ENCODE assay signal across 10 mouse cellular contexts in genomic region chr3:145684604-145685441, GRCm38 (mm10). TPM values are rescaled to one million over a fixed set of nuclear protein-coding genes. Genes with fewer than 3 reads are reported as not detected.
DNase-seq lines count a peak whose midpoint lies in the region; ATAC-seq and TF ChIP-seq lines count a peak whose summit lies in the region.
"Had no signal": no experiment of that assay in that cellular context is flagged by ENCODE, and none has a peak within 500 bp of the region (broad histone marks: within the 10 kb centered on the region; RNA-seq: fewer than 3 reads in every experiment).

No protein-coding gene starts in this region.

- no peak overlapping the region for H3K4me3 ChIP-seq in hindbrain, embryonic 15.5 days
- no peak overlapping the region for H3K4me3 ChIP-seq in hindbrain, embryonic 14.5 days (replicated peaks; ENCODE audit: low read length)
- H3K4me3 ChIP-seq in embryonic facial prominence, embryonic 11.5 days (ENCODE audit: low read depth, low read length): no peak overlapping the region
- H3K4me3 ChIP-seq in intestine, embryonic 14.5 days (ENCODE audit: low read depth, low read length): no peak overlapping the region
- H3K4me3 ChIP-seq in left cerebral cortex, adult 2 months: no peak overlapping the region

- H3K4me2 ChIP-seq in hindbrain, embryonic 15.5 days: no peak overlapping the region
- no peak overlapping the region for H3K4me2 ChIP-seq in hindbrain, embryonic 14.5 days (replicated peaks)
- no peak overlapping the region for H3K4me2 ChIP-seq in embryonic facial prominence, embryonic 11.5 days (ENCODE audit: low read depth, low read length)
- H3K4me2 ChIP-seq in intestine, embryonic 14.5 days (ENCODE audit: low read length): no peak overlapping the region

- no peaks in the 10 kb centered on the region for H3K9me3 ChIP-seq in hindbrain, embryonic 15.5 days
- no peaks in the 10 kb centered on the region for H3K9me3 ChIP-seq in hindbrain, embryonic 14.5 days (ENCODE audit: control insufficient read depth, low read length)
- H3K9me3 ChIP-seq in embryonic facial prominence, embryonic 11.5 days (replicated peaks; ENCODE audit: control insufficient read depth, low read length): no peaks in the 10 kb centered on the region
- no peaks in the 10 kb centered on the region for H3K9me3 ChIP-seq in intestine, embryonic 14.5 days (ENCODE audit: control insufficient read depth, low read length)

- H3K4me1 ChIP-seq in hindbrain, embryonic 15.5 days (replicated peaks): no peaks in the 10 kb centered on the region; the same call in 1 of the 2 replicates
- H3K4me1 ChIP-seq in hindbrain, embryonic 14.5 days (replicated peaks; ENCODE audit: control insufficient read depth, insufficient read depth, low read length): no peaks in the 10 kb centered on the region
- peaks cover 2% of the 10 kb centered on the region; the same call in 1 of the 2 replicates for H3K4me1 ChIP-seq in embryonic facial prominence, embryonic 11.5 days (ENCODE audit: control insufficient read depth, insufficient read depth, low read length)
- no peaks in the 10 kb centered on the region for H3K4me1 ChIP-seq in intestine, embryonic 14.5 days (replicated peaks; ENCODE audit: control insufficient read depth, insufficient read depth, low read length)

- H3K9ac ChIP-seq in hindbrain, embryonic 15.5 days: no peak overlapping the region
- no peak overlapping the region for H3K9ac ChIP-seq in hindbrain, embryonic 14.5 days
- H3K9ac ChIP-seq in embryonic facial prominence, embryonic 11.5 days (replicated peaks; ENCODE audit: low read length): no peak overlapping the region
- no peak overlapping the region for H3K9ac ChIP-seq in intestine, embryonic 14.5 days (ENCODE audit: low read length)

- intact Hi-C loops in left cerebral cortex, adult 2 months (cut with DNase I): no loop called here

- H3K27me3 ChIP-seq in hindbrain, embryonic 15.5 days: no peaks in the 10 kb centered on the region
- no peaks in the 10 kb centered on the region for H3K27me3 ChIP-seq in hindbrain, embryonic 14.5 days (ENCODE audit: control insufficient read depth, insufficient read depth, low read length)
- no peaks in the 10 kb centered on the region for H3K27me3 ChIP-seq in embryonic facial prominence, embryonic 11.5 days (ENCODE audit: control insufficient read depth, insufficient read depth, low read length)
- H3K27me3 ChIP-seq in intestine, embryonic 14.5 days (replicated peaks; ENCODE audit: control insufficient read depth, insufficient read depth, low read length): no peaks in the 10 kb centered on the region

- 0 out of 2 replicates have a peak overlapping the region, but pooled peaks have one; percentile 14 for H3K27ac ChIP-seq in hindbrain, embryonic 15.5 days (replicated peaks)
- H3K27ac ChIP-seq in hindbrain, embryonic 14.5 days: no peak overlapping the region
- no peak overlapping the region for H3K27ac ChIP-seq in embryonic facial prominence, embryonic 11.5 days (replicated peaks; ENCODE audit: low read depth, low read length)
- no peak overlapping the region for H3K27ac ChIP-seq in intestine, embryonic 14.5 days (ENCODE audit: low read depth)
- H3K27ac ChIP-seq in left cerebral cortex, adult 2 months: no peak overlapping the region

- H3K36me3 ChIP-seq in hindbrain, embryonic 15.5 days: no peaks in the 10 kb centered on the region
- H3K36me3 ChIP-seq in hindbrain, embryonic 14.5 days (replicated peaks; ENCODE audit: control insufficient read depth, insufficient read depth): no peaks in the 10 kb centered on the region
- H3K36me3 ChIP-seq in embryonic facial prominence, embryonic 11.5 days (replicated peaks; ENCODE audit: control insufficient read depth, insufficient read depth, low read depth, low read length): no peaks in the 10 kb centered on the region
- H3K36me3 ChIP-seq in intestine, embryonic 14.5 days (ENCODE audit: control insufficient read depth, insufficient read depth, low read length): no peaks in the 10 kb centered on the region

- no peak for DNase-seq in hindbrain, embryonic 14.5 days (ENCODE audit: low spot score)
- no peak for DNase-seq in embryonic facial prominence, embryonic 11.5 days (ENCODE audit: low spot score)
- no peak for DNase-seq in intestine, embryonic 14.5 days (ENCODE audit: low spot score)
- DNase-seq in lung, postnatal 10 days: peak; percentile 14
- no peak for DNase-seq in adrenal gland, adult 18-20 months (ENCODE audit: low spot score in 2 of 2)
- DNase-seq in left cerebral cortex, adult 2 months (ENCODE audit: extremely low spot score in 1 of 2, low spot score in 2 of 2): no peak
- DNase-seq in adrenal gland, postnatal 4 days (ENCODE audit: low spot score in 2 of 2): no peak
- DNase-seq: cerebellum, adult 8-10 months; retina, postnatal 1 day had no signal

- WGBS in hindbrain, embryonic 15.5 days: 65% methylated on average over 19 of the region's 19 CpGs
- WGBS in hindbrain, embryonic 14.5 days: 52% methylated on average over 19 of the region's 19 CpGs
- WGBS in embryonic facial prominence, embryonic 11.5 days: 35% methylated on average over 19 of the region's 19 CpGs
- 41% methylated on average over 19 of the region's 19 CpGs for WGBS in intestine, embryonic 14.5 days

- no peak for TF ChIP-seq CTCF in left cerebral cortex, adult 2 months (IDR thresholded peaks at IDR 0.05)

- no peak for ATAC-seq in hindbrain, embryonic 15.5 days (ENCODE audit: low FRiP score, low read depth)
- ATAC-seq in hindbrain, embryonic 14.5 days (ENCODE audit: low FRiP score): no peak
- ATAC-seq in embryonic facial prominence, embryonic 11.5 days (replicated peaks; ENCODE audit: insufficient number of reproducible peaks, low FRiP score, low TSS enrichment, low read depth): 0 out of 2 replicates have a peak, but pooled peaks have one; percentile 39
- 0 out of 2 replicates have a peak, but pooled peaks have one; percentile 53 for ATAC-seq in intestine, embryonic 14.5 days (replicated peaks; ENCODE audit: low FRiP score, low TSS enrichment, low read depth)

RNA-seq across cellular contexts. Expression of gene Ccn1, which starts 35.0 kb away (rescaled TPM):
- 6.9 and 7.1 TPM in 2 replicates for polyA plus RNA-seq in hindbrain, embryonic 15.5 days (2015; fragmentation: Nextera tagmentation; extraction: Ambion mirVana)
- polyA plus RNA-seq in hindbrain, embryonic 14.5 days (2014; fragmentation: Nextera tagmentation; extraction: Ambion mirVana): 4.6 and 4.7 TPM in 2 replicates
- 28.9 and 29.6 TPM in 2 replicates for polyA plus RNA-seq in embryonic facial prominence, embryonic 11.5 days (2014; fragmentation: Nextera tagmentation; extraction: Ambion mirVana)
- polyA plus RNA-seq in intestine, embryonic 14.5 days (2014; fragmentation: Nextera tagmentation; extraction: Ambion mirVana): 33.4 and 34.7 TPM in 2 replicates
- 10 to 100 TPM; 12.8 to 37.4 TPM for total RNA-seq in adrenal gland, adult 18-20 months (2021)
- total RNA-seq in left cerebral cortex, adult 2 months (2021): 10 to 100 TPM in 1 of 2 experiments, 1 to 10 TPM in 1; 7.8 to 12.6 TPM
- total RNA-seq in adrenal gland, postnatal 4 days (2021): 10 to 100 TPM; 13.3 to 13.7 TPM

Comparison
In these comparisons a context has a peak if more than half of its experiments do, and no peak if none do; other contexts are left out.
1. ATAC-seq: peak in embryonic facial prominence, embryonic 11.5 days (single experiment) and intestine, embryonic 14.5 days (single experiment); none in hindbrain, embryonic 15.5 days (single experiment) and hindbrain, embryonic 14.5 days (single experiment).